Mouse (Mus musculus) midbrain, postnatal 0 days (tissue): ENCODE measurements around the gene Tnfsf11. TPM values are rescaled to one million over a fixed set of nuclear protein-coding genes. Genes with fewer than 3 reads are reported as not detected.

Experiments
- ATAC-seq: fragments of 200-750 bp; cut with Nextera tagmentation; 2 replicates; pipeline ENCODE4 v1.8.0; 2017; ENCODE audit warnings: moderate number of reproducible peaks, mild to moderate bottlenecking, moderate TSS enrichment, moderate library complexity; ENCODE audit not compliant: low FRiP score
- DNase-seq: peaks from one replicate; pipeline ENCODE4 v3.0.0-alpha.2; 2015; ENCODE audit warnings: low spot score
- H3K27ac ChIP-seq: fragments of 300-500 bp; sonication (generic); 2 replicates; pipeline ENCODE4 v1.5.1; 2014; ENCODE audit warnings: low read depth, mild to moderate bottlenecking, low read length, mixed read lengths
- H3K27me3 ChIP-seq: fragments of 300-500 bp; sonication (generic); 2 replicates; pipeline ENCODE4 v1.6.1; 2014; ENCODE audit warnings: low read length, control low read depth, mixed read lengths; ENCODE audit not compliant: insufficient read depth
- H3K36me3 ChIP-seq: fragments of 300-500 bp; sonication (generic); 2 replicates; pipeline ENCODE4 v1.6.1; 2014; ENCODE audit warnings: low read length, control low read depth, mixed read lengths; ENCODE audit not compliant: insufficient read depth
- H3K4me1 ChIP-seq: fragments of 300-500 bp; sonication (generic); 2 replicates; pipeline ENCODE4 v1.6.1; 2014; ENCODE audit warnings: mild to moderate bottlenecking, control low read depth, antibody characterized with exemption, low read length, mixed read lengths; ENCODE audit not compliant: insufficient read depth
- H3K4me2 ChIP-seq: fragments of 300-500 bp; sonication (generic); 2 replicates; pipeline ENCODE4 v1.6.1; 2014; ENCODE audit warnings: low read depth, mild to moderate bottlenecking, low read length, mixed read lengths; ENCODE audit not compliant: poor library complexity, severe bottlenecking
- H3K4me3 ChIP-seq: fragments of 300-500 bp; sonication (generic); 2 replicates; pipeline ENCODE4 v1.5.1; 2014; ENCODE audit warnings: low read depth, mild to moderate bottlenecking, low read length, moderate library complexity
- H3K9ac ChIP-seq: fragments of 300-500 bp; sonication (generic); replicated peaks from 2 replicates; pipeline ENCODE4 v1.6.1; 2014; ENCODE audit warnings: mild to moderate bottlenecking, low read length, moderate library complexity, mixed read lengths; ENCODE audit not compliant: poor library complexity, severe bottlenecking
- H3K9me3 ChIP-seq: fragments of 300-500 bp; sonication (generic); 2 replicates; pipeline ENCODE4 v1.6.1; 2016; ENCODE audit warnings: low read length, control low read depth
- CTCF ChIP-seq: IDR thresholded peaks from 2 replicates; pipeline ENCODE4 v1.5.1; 2016; ENCODE audit warnings: antibody characterized with exemption, mild to moderate bottlenecking
- WGBS: fragments of 180-500 bp; shearing (Covaris S2); extraction: QIAGEN DNeasy Blood & Tissue Kit; methylation state at CpG from one replicate; pipeline ENCODE4 v1.1.7; 2014; 5-methylcytosine and 5-hydroxymethylcytosine counted together
- polyA plus RNA-seq: library from polyadenylated mRNA; unstranded; fragments of >200 nt; fragmentation: Nextera tagmentation; extraction: Ambion mirVana; gene quantifications from 2 replicates; pipeline ENCODE4 v1.2.1, GENCODE M21; 2015
- total RNA-seq: library from RNA; depleted of rRNA; stranded (reverse); fragments of >200 nt; gene quantifications from 2 replicates; pipeline ENCODE4 v1.2.3, GENCODE M21; 2014

Gene Tnfsf11
- total and polyA plus RNA-seq, 2 experiments from 2014 or later = 0.14 to 0.22 TPM

DNA sequence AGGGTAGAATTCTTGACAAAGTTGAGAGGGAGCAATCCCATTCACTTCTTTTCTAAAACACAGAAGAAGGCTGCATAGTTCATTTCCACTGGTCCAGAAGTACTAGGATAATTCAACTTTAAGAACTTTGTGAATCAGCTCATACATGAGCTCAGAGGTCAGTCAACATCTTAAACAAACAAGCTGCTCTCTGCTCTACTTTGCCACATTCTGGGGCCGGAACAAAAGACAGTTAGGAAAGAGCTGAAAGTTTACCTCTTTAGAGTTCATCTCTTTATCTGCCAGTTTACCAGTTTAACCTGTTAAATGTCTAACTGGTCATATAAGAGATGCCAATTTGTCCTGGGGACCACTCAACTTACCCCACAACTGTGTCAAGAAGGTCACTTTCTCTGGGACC is 15.5 kb upstream of the Tnfsf11 start:
- no peak overlapping the region for H3K4me3 ChIP-seq
- WGBS = 78% methylated on average over 1 of the region's 1 CpGs
- H3K27ac ChIP-seq = no peak overlapping the region
- DNase-seq (no peak), ATAC-seq (no peak)
- no peaks in the 10 kb centered on the region for H3K9me3 ChIP-seq
- no peaks in the 10 kb centered on the region for H3K36me3 ChIP-seq
- H3K4me2 ChIP-seq = no peak overlapping the region
- TF ChIP-seq CTCF = no peak
- H3K27me3 ChIP-seq = no peaks in the 10 kb centered on the region
- no peak overlapping the region for H3K9ac ChIP-seq
- H3K4me1 ChIP-seq = no peaks in the 10 kb centered on the region

DNA sequence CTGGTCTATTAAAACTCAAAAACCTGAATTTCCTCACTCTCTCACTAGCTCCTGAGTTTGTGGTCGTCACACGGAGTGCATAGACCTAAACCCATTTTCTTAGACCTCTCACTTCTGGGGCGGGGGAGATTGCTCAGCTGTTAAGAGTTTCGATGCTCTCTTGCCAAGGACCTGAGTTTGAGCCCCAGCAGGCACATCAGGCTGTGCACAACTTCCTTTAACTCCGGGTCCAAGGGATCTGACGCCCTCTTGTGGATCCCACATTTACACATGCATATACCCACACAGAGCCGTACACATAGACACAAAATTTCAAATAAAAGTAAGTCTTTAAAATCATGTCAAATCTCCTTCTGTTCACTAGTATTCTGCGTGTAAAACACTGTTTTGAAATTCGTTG is 15.1 kb upstream of the Tnfsf11 start:
- H3K9me3 ChIP-seq = no peaks in the 10 kb centered on the region
- no peak overlapping the region for H3K4me2 ChIP-seq
- DNase-seq (no peak), ATAC-seq (no peak)
- 80% methylated on average over 9 of the region's 9 CpGs for WGBS
- no peaks in the 10 kb centered on the region for H3K36me3 ChIP-seq
- no peaks in the 10 kb centered on the region for H3K4me1 ChIP-seq
- H3K4me3 ChIP-seq = no peak overlapping the region
- no peak for TF ChIP-seq CTCF
- H3K27me3 ChIP-seq = no peaks in the 10 kb centered on the region
- H3K27ac ChIP-seq = no peak overlapping the region
- H3K9ac ChIP-seq = no peak overlapping the region

DNA sequence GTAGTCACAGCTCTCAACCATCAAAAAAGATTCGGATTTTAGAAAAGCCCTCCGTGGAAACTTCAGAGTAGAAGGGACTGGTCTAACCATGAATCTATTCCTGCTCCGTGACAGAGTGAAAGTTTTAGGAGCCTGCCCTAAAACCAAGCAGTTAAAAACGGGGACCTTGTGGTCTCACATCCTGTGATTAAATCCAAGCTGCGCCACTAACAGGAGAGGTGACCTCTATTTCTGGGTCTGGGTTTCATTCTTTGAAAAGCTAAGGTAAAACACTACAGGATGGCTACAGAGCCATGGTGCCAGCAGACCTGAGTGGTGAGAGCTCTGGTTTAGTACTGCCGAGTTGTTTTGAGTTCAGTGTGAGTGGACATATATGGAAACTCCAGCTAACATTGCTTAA is 12.4 kb upstream of the Tnfsf11 start:
- H3K9me3 ChIP-seq = no peaks in the 10 kb centered on the region
- no peak overlapping the region for H3K4me3 ChIP-seq
- H3K27me3 ChIP-seq = no peaks in the 10 kb centered on the region
- no peaks in the 10 kb centered on the region for H3K4me1 ChIP-seq
- DNase-seq = no peak
- ATAC-seq = no peak
- no peak for TF ChIP-seq CTCF
- no peak overlapping the region for H3K9ac ChIP-seq
- no peaks in the 10 kb centered on the region for H3K36me3 ChIP-seq
- no peak overlapping the region for H3K4me2 ChIP-seq
- WGBS = 91% methylated on average over 6 of the region's 6 CpGs
- H3K27ac ChIP-seq = no peak overlapping the region

DNA sequence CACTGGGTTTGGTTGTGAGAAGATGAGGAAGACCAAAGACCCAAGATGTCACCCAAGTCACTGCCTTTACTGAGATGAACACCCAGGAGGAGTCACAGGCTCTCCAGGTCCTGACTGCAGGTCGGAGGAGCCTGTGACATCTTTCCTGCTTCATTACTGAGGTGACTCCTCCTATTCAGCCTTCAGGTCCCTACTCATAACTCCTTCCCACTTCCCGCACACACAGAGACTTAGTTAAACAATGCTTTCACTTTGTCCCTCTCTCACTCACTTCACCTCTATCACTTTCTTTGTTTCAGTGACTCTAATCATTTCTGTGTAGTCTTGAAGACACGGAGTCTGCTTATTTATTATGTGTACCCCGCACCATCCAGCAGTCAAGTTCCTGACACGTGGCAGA is 11.7 kb upstream of the Tnfsf11 start:
- TF ChIP-seq CTCF = no peak
- Histone ChIP-seq H3K4me3 (no peak overlapping the region), H3K4me1 (no peaks in the 10 kb centered on the region), H3K36me3 (no peaks in the 10 kb centered on the region), H3K27me3 (no peaks in the 10 kb centered on the region), H3K9me3 (no peaks in the 10 kb centered on the region), H3K27ac (no peak overlapping the region), H3K4me2 (no peak overlapping the region), H3K9ac (no peak overlapping the region)
- DNase-seq (no peak), ATAC-seq (no peak)
- WGBS = 80% methylated on average over 5 of the region's 5 CpGs

GRCm38 (mm10) chr14:78319000-78319399 is 11.2 kb upstream of the Tnfsf11 start:
- Histone ChIP-seq H3K9me3 (no peaks in the 10 kb centered on the region), H3K4me1 (no peaks in the 10 kb centered on the region), H3K36me3 (no peaks in the 10 kb centered on the region), H3K27ac (no peak overlapping the region), H3K27me3 (no peaks in the 10 kb centered on the region), H3K4me3 (no peak overlapping the region), H3K4me2 (no peak overlapping the region), H3K9ac (no peak overlapping the region)
- ATAC-seq = no peak
- TF ChIP-seq CTCF = no peak
- DNase-seq = no peak
- WGBS = 79% methylated on average over 3 of the region's 3 CpGs

- H3K9me3 ChIP-seq = no peaks in the 10 kb centered on the region
- no peak overlapping the region for H3K9ac ChIP-seq
- TF ChIP-seq CTCF = no peak
- H3K4me2 ChIP-seq = no peak overlapping the region
- 86% methylated on average over 5 of the region's 5 CpGs for WGBS
- H3K4me3 ChIP-seq = no peak overlapping the region
- H3K27ac ChIP-seq = no peak overlapping the region
- no peaks in the 10 kb centered on the region for H3K4me1 ChIP-seq
- H3K36me3 ChIP-seq = no peaks in the 10 kb centered on the region
- DNase-seq = no peak
- no peak for ATAC-seq
- no peaks in the 10 kb centered on the region for H3K27me3 ChIP-seq
These were observed 9.8 kb upstream of the Tnfsf11 start for GRCm38 (mm10) chr14:78317623-78318022.
